Mouse (Mus musculus) ovary, adult 2 months (tissue): Measurements from ENCODE around the gene Mllt3. TPM values are rescaled to one million over a fixed set of nuclear protein-coding genes. Genes with fewer than 3 reads are reported as not detected.

Experiments used
- polyA plus RNA-seq: library from polyadenylated mRNA; depleted of rRNA; stranded (reverse); fragments of >200 nt; gene quantifications from 2 replicates; pipeline ENCODE4 v1.2.3, GENCODE M21; 2012; rRNA removed

Gene Mllt3
- 7.5 and 8.5 TPM in 2 replicates for polyA plus RNA-seq

DNA sequence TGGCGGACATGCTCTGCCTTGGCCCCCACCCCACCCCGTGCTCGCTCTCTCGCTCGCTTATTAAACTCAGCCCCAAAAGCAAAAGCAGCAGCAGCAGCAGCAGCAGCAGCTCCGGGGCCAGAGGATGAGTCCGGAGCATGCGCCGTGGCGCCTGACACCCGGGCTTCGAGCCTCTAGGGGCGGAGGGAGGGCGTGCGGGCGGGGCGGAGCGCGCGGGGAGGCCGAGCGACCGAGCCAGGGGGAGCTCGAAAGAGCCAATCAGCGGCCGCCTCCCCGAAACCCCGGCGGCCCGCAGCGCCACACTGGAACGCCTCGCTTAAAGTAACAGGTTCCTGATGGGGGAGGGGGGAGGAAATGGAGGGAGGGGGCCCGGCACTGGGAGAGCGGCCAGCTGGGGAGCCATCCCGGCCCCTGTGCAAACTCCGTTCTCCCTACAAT lies at the start of gene Mllt3:
TSS of gene Mllt3 (minus strand) at position 149 of the 438 bp plus-strand sequence.

Other genes with a start within 250 kb of the Mllt3 start
- 10.0 and 13.0 TPM in 2 replicates for gene Focad, start 61.3 kb upstream of the Mllt3 start, polyA plus RNA-seq